Mouse (Mus musculus): ENCODE results near the gene Gm11939. TPM values are rescaled to one million over a fixed set of nuclear protein-coding genes. Genes with fewer than 3 reads are reported as not detected.
A peak's percentile ranks its signal among the peaks of the same experiment; 100 is the strongest.

Gene Gm11939
- polyA plus RNA-seq, 1 experiment from 2014 or later: not detected

- Histone ChIP-seq H3K4me2 (peak overlapping the region; percentile 1; the same call in 1 of the 2 replicates), H3K27ac (ENCODE audit: low read depth, low read length) (no peak overlapping the region), H3K27me3 (ENCODE audit: control insufficient read depth, insufficient read depth, low read length) (no peaks in the 10 kb centered on the region), H3K4me1 (ENCODE audit: control insufficient read depth, insufficient read depth, low read length) (no peaks in the 10 kb centered on the region), H3K36me3 (ENCODE audit: control insufficient read depth, insufficient read depth, low read length) (no peaks in the 10 kb centered on the region), H3K9ac (ENCODE audit: low read length) (no peak overlapping the region), H3K4me3 (ENCODE audit: low read depth, low read length) (no peak overlapping the region), H3K9me3 (ENCODE audit: control insufficient read depth, low read length) (no peaks in the 10 kb centered on the region)
- DNase-seq (ENCODE audit: low spot score, missing footprints) (peak; percentile 96), ATAC-seq (ENCODE audit: low FRiP score) (peak; percentile 85)
- WGBS: under 1% methylated on average over 7 of the region's 7 CpGs
These were observed 14.8 kb upstream of the Gm11939 start for GRCm38 (mm10) chr11:99574106-99574505.

- Histone ChIP-seq H3K9me3 (ENCODE audit: control insufficient read depth, low read length) (no peaks in the 10 kb centered on the region), H3K4me3 (ENCODE audit: low read depth, low read length) (no peak overlapping the region), H3K9ac (ENCODE audit: low read length) (no peak overlapping the region), H3K36me3 (ENCODE audit: control insufficient read depth, insufficient read depth, low read length) (no peaks in the 10 kb centered on the region), H3K4me2 (no peak overlapping the region), H3K4me1 (ENCODE audit: control insufficient read depth, insufficient read depth, low read length) (no peaks in the 10 kb centered on the region), H3K27ac (ENCODE audit: low read depth, low read length) (no peak overlapping the region), H3K27me3 (ENCODE audit: control insufficient read depth, insufficient read depth, low read length) (no peaks in the 10 kb centered on the region)
- peak; percentile 87 for DNase-seq (ENCODE audit: low spot score, missing footprints)
- no peak for ATAC-seq (ENCODE audit: low FRiP score)
- 19% methylated on average over 4 of the region's 4 CpGs for WGBS
These were observed 13.9 kb upstream of the Gm11939 start for GRCm38 (mm10) chr11:99573164-99573563.

- no peak for ATAC-seq (ENCODE audit: low FRiP score)
- Histone ChIP-seq H3K4me3 (ENCODE audit: low read depth, low read length) (no peak within 1 kb of the TSS), H3K9me3 (ENCODE audit: control insufficient read depth, low read length) (no peaks in the 10 kb centered on the region), H3K36me3 (ENCODE audit: control insufficient read depth, insufficient read depth, low read length) (no peaks in the 10 kb centered on the region), H3K9ac (ENCODE audit: low read length) (no peak within 1 kb of the TSS), H3K4me1 (ENCODE audit: control insufficient read depth, insufficient read depth, low read length) (no peaks in the 10 kb centered on the region), H3K27me3 (ENCODE audit: control insufficient read depth, insufficient read depth, low read length) (no peaks in the 10 kb centered on the region), H3K27ac (ENCODE audit: low read depth, low read length) (no peak within 1 kb of the TSS), H3K4me2 (no peak within 1 kb of the TSS)
- DNase-seq (ENCODE audit: low spot score, missing footprints): no peak
- 87% methylated on average over 7 of the region's 7 CpGs for WGBS
These were observed 7.3 kb upstream of the Gm11939 start, which contains the start of gene Krtap3-1 for GRCm38 (mm10) chr11:99566530-99566929. Gene Krtap3-1 (minus strand): TSS chr11:99566630.

- 76% methylated on average over 6 of the region's 6 CpGs for WGBS
- no peaks in the 10 kb centered on the region for H3K9me3 ChIP-seq (ENCODE audit: control insufficient read depth, low read length)
- H3K27ac ChIP-seq (ENCODE audit: low read depth, low read length): no peak overlapping the region
- H3K27me3 ChIP-seq (ENCODE audit: control insufficient read depth, insufficient read depth, low read length): no peaks in the 10 kb centered on the region
- H3K4me2 ChIP-seq: no peak overlapping the region
- no peak for DNase-seq (ENCODE audit: low spot score, missing footprints)
- no peak overlapping the region for H3K4me3 ChIP-seq (ENCODE audit: low read depth, low read length)
- H3K36me3 ChIP-seq (ENCODE audit: control insufficient read depth, insufficient read depth, low read length): no peaks in the 10 kb centered on the region
- H3K4me1 ChIP-seq (ENCODE audit: control insufficient read depth, insufficient read depth, low read length): no peaks in the 10 kb centered on the region
- no peak for ATAC-seq (ENCODE audit: low FRiP score)
- H3K9ac ChIP-seq (ENCODE audit: low read length): no peak overlapping the region
These were observed 3.3 kb upstream of the Gm11939 start for GRCm38 (mm10) chr11:99562580-99562979.

GRCm38 (mm10) chr11:99557976-99558745 lies 1.1 kb downstream of the Gm11939 start:
- DNase-seq (ENCODE audit: low spot score, missing footprints): no peak
- H3K36me3 ChIP-seq (ENCODE audit: control insufficient read depth, insufficient read depth, low read length): no peaks in the 10 kb centered on the region
- H3K4me1 ChIP-seq (ENCODE audit: control insufficient read depth, insufficient read depth, low read length): no peaks in the 10 kb centered on the region
- no peak overlapping the region for H3K4me3 ChIP-seq (ENCODE audit: low read depth, low read length)
- H3K27me3 ChIP-seq (ENCODE audit: control insufficient read depth, insufficient read depth, low read length): no peaks in the 10 kb centered on the region
- H3K9ac ChIP-seq (ENCODE audit: low read length): no peak overlapping the region
- WGBS: 84% methylated on average over 3 of the region's 3 CpGs
- no peaks in the 10 kb centered on the region for H3K9me3 ChIP-seq (ENCODE audit: control insufficient read depth, low read length)
- no peak overlapping the region for H3K4me2 ChIP-seq
- no peak for ATAC-seq (ENCODE audit: low FRiP score)
- no peak overlapping the region for H3K27ac ChIP-seq (ENCODE audit: low read depth, low read length)

- no peaks in the 10 kb centered on the region for H3K27me3 ChIP-seq (ENCODE audit: control insufficient read depth, insufficient read depth, low read length)
- no peaks in the 10 kb centered on the region for H3K4me1 ChIP-seq (ENCODE audit: control insufficient read depth, insufficient read depth, low read length)
- no peak within 1 kb of the TSS for H3K9ac ChIP-seq (ENCODE audit: low read length)
- 100% methylated on average over 1 of the region's 2 CpGs for WGBS
- no peak within 1 kb of the TSS for H3K27ac ChIP-seq (ENCODE audit: low read depth, low read length)
- no peak within 1 kb of the TSS for H3K4me2 ChIP-seq
- ATAC-seq (ENCODE audit: low FRiP score): no peak
- no peaks in the 10 kb centered on the region for H3K36me3 ChIP-seq (ENCODE audit: control insufficient read depth, insufficient read depth, low read length)
- no peaks in the 10 kb centered on the region for H3K9me3 ChIP-seq (ENCODE audit: control insufficient read depth, low read length)
- H3K4me3 ChIP-seq (ENCODE audit: low read depth, low read length): no peak within 1 kb of the TSS
- no peak for DNase-seq (ENCODE audit: low spot score, missing footprints)
These were observed 2.5 kb downstream of the Gm11939 start, which contains the start of gene Krtap3-2 for GRCm38 (mm10) chr11:99556753-99557152. Gene Krtap3-2 (minus strand): TSS chr11:99556853.

GRCm38 (mm10) chr11:99556195-99556594 lies 3.1 kb downstream of the Gm11939 start:
- Histone ChIP-seq H3K36me3 (ENCODE audit: control insufficient read depth, insufficient read depth, low read length) (no peaks in the 10 kb centered on the region), H3K4me3 (ENCODE audit: low read depth, low read length) (no peak overlapping the region), H3K4me2 (no peak overlapping the region), H3K4me1 (ENCODE audit: control insufficient read depth, insufficient read depth, low read length) (no peaks in the 10 kb centered on the region), H3K27ac (ENCODE audit: low read depth, low read length) (no peak overlapping the region), H3K9me3 (ENCODE audit: control insufficient read depth, low read length) (no peaks in the 10 kb centered on the region), H3K27me3 (ENCODE audit: control insufficient read depth, insufficient read depth, low read length) (no peaks in the 10 kb centered on the region), H3K9ac (ENCODE audit: low read length) (no peak overlapping the region)
- DNase-seq (ENCODE audit: low spot score, missing footprints): no peak
- 84% methylated on average over 2 of the region's 2 CpGs for WGBS
- ATAC-seq (ENCODE audit: low FRiP score): no peak

GRCm38 (mm10) chr11:99550765-99551164 lies 8.5 kb downstream of the Gm11939 start, which contains the start of gene Krtap3-3:
Gene Krtap3-3 (minus strand): TSS chr11:99550865.
- 81% methylated on average over 4 of the region's 4 CpGs for WGBS
- no peak within 1 kb of the TSS for H3K4me3 ChIP-seq (ENCODE audit: low read depth, low read length)
- ATAC-seq (ENCODE audit: low FRiP score): no peak
- H3K4me2 ChIP-seq: no peak within 1 kb of the TSS
- no peaks in the 10 kb centered on the region for H3K27me3 ChIP-seq (ENCODE audit: control insufficient read depth, insufficient read depth, low read length)
- no peaks in the 10 kb centered on the region for H3K4me1 ChIP-seq (ENCODE audit: control insufficient read depth, insufficient read depth, low read length)
- no peak within 1 kb of the TSS for H3K9ac ChIP-seq (ENCODE audit: low read length)
- no peak for DNase-seq (ENCODE audit: low spot score, missing footprints)
- no peaks in the 10 kb centered on the region for H3K36me3 ChIP-seq (ENCODE audit: control insufficient read depth, insufficient read depth, low read length)
- H3K9me3 ChIP-seq (ENCODE audit: control insufficient read depth, low read length): no peaks in the 10 kb centered on the region
- H3K27ac ChIP-seq (ENCODE audit: low read depth, low read length): no peak within 1 kb of the TSS

GRCm38 (mm10) chr11:99547892-99548291 lies 11.4 kb downstream of the Gm11939 start:
- H3K27ac ChIP-seq (ENCODE audit: low read depth, low read length): no peak overlapping the region
- H3K9ac ChIP-seq (ENCODE audit: low read length): no peak overlapping the region
- no peaks in the 10 kb centered on the region for H3K4me1 ChIP-seq (ENCODE audit: control insufficient read depth, insufficient read depth, low read length)
- H3K27me3 ChIP-seq (ENCODE audit: control insufficient read depth, insufficient read depth, low read length): no peaks in the 10 kb centered on the region
- no peak for ATAC-seq (ENCODE audit: low FRiP score)
- no peak overlapping the region for H3K4me2 ChIP-seq
- H3K9me3 ChIP-seq (ENCODE audit: control insufficient read depth, low read length): no peaks in the 10 kb centered on the region
- H3K36me3 ChIP-seq (ENCODE audit: control insufficient read depth, insufficient read depth, low read length): no peaks in the 10 kb centered on the region
- no peak overlapping the region for H3K4me3 ChIP-seq (ENCODE audit: low read depth, low read length)
- no peak for DNase-seq (ENCODE audit: low spot score, missing footprints)
